15 mouse cellular contexts compared by ENCODE assay signal in genomic region chr10:16030802-16031201, GRCm38 (mm10).
"Had no signal": no experiment of that assay in that cellular context is flagged by ENCODE, and none has a peak within 500 bp of the region (broad histone marks: within the 10 kb centered on the region; RNA-seq: fewer than 3 reads in every experiment).

No protein-coding gene starts in this region.

- ATAC-seq: intestine, postnatal 0 days; lung, postnatal 0 days; midbrain, embryonic 13.5 days had no signal

- H3K9me3 ChIP-seq: limb, embryonic 10.5 days; liver, embryonic 15.5 days; midbrain, embryonic 13.5 days; neural tube, embryonic 12.5 days; stomach, embryonic 15.5 days had no signal

- H3K27ac ChIP-seq: left cerebral cortex, adult 2 months; limb, embryonic 10.5 days; liver, embryonic 15.5 days; midbrain, embryonic 13.5 days; neural tube, embryonic 12.5 days; stomach, embryonic 15.5 days had no signal

- H3K4me1 ChIP-seq: limb, embryonic 10.5 days; liver, embryonic 15.5 days; midbrain, embryonic 13.5 days; neural tube, embryonic 12.5 days; stomach, embryonic 15.5 days had no signal

- H3K36me3 ChIP-seq: limb, embryonic 10.5 days; liver, embryonic 15.5 days; midbrain, embryonic 13.5 days; neural tube, embryonic 12.5 days; stomach, embryonic 15.5 days had no signal

- H3K4me3 ChIP-seq: left cerebral cortex, adult 2 months; limb, embryonic 10.5 days; liver, embryonic 15.5 days; midbrain, embryonic 13.5 days; neural tube, embryonic 12.5 days; stomach, embryonic 15.5 days had no signal

- H3K4me2 ChIP-seq: liver, embryonic 11.5 days; liver, embryonic 15.5 days; midbrain, embryonic 13.5 days; neural tube, embryonic 12.5 days; stomach, embryonic 15.5 days had no signal

- DNase-seq: kidney, adult 8-10 months; kidney, postnatal 25 days; lung, adult 2 months; lung, postnatal 36 days; right cerebral cortex, postnatal 14 days; thymus, postnatal 36 days had no signal

- H3K27me3 ChIP-seq: liver, embryonic 15.5 days; midbrain, embryonic 13.5 days; neural tube, embryonic 12.5 days; stomach, embryonic 15.5 days had no signal

- H3K9ac ChIP-seq: liver, embryonic 15.5 days; midbrain, embryonic 13.5 days; neural tube, embryonic 12.5 days; stomach, embryonic 15.5 days had no signal
